Mouse (Mus musculus) stomach, postnatal 0 days (tissue): Measurements from ENCODE around the gene Arid3b.

Source experiments
- CTCF ChIP-seq: IDR thresholded peaks from 2 replicates; pipeline ENCODE4 v1.5.1; 2016; ENCODE audit warnings: antibody characterized with exemption, low read depth, mild to moderate bottlenecking, moderate library complexity
- EP300 ChIP-seq: optimal IDR thresholded peaks from 2 replicates; pipeline ENCODE3; 2016; ENCODE audit warnings: antibody characterized with exemption

- TF ChIP-seq CTCF (no peak), EP300 (no peak)
These were observed 21.7 kb downstream of the Arid3b start for GRCm38 (mm10) chr9:57814866-57815265.
